In the genomic region with DNA sequence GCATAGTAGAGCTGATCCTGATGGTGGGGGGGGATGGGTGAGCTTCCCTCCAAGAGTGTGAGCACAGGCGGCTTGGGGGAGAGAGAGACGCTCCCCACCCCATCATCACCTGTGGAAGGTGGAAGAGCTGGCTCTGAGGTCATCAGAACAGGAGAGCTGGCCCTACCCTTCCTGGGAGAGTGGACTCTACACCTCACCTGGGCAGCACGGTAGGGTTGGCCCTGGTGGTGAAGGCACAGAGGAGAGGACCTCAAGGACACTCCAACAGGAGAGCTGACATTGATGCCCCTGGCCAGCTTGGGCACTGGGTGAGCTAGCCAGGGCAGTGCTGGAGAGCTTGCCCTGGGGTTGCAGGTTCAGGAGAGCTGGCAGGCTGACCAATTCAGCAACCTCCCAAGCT, we compare ENCODE assay signal across 21 mouse cellular contexts. TPM values are rescaled to one million over a fixed set of nuclear protein-coding genes. Genes with fewer than 3 reads are reported as not detected.
DNase-seq lines count a peak whose midpoint lies in the region; ATAC-seq and TF ChIP-seq lines count a peak whose summit lies in the region.
"Had no signal": no experiment of that assay in that cellular context is flagged by ENCODE, and none has a peak within 500 bp of the region (broad histone marks: within the 10 kb centered on the region; RNA-seq: fewer than 3 reads in every experiment).

No protein-coding gene starts in this region.

- H3K27ac ChIP-seq in heart, embryonic 13.5 days (replicated peaks) = no peak overlapping the region
- H3K27ac ChIP-seq in liver, embryonic 11.5 days (ENCODE audit: low read depth, low read length) = no peak overlapping the region
- no peak overlapping the region for H3K27ac ChIP-seq in liver, embryonic 14.5 days
- H3K27ac ChIP-seq in stomach, embryonic 16.5 days (ENCODE audit: low read length) = no peak overlapping the region
- H3K27ac ChIP-seq: embryonic facial prominence, embryonic 12.5 days; forebrain, embryonic 12.5 days; midbrain, embryonic 13.5 days had no signal

- H3K36me3 ChIP-seq in heart, embryonic 13.5 days = peaks cover 46% of the 10 kb centered on the region
- H3K36me3 ChIP-seq in liver, embryonic 11.5 days (ENCODE audit: control insufficient read depth, insufficient read depth, low read length) = peaks cover 20% of the 10 kb centered on the region; the same call in 1 of the 2 replicates
- H3K36me3 ChIP-seq in liver, embryonic 14.5 days (replicated peaks; ENCODE audit: control insufficient read depth, insufficient read depth, low read depth) = peaks cover 14% of the 10 kb centered on the region
- H3K36me3 ChIP-seq in stomach, embryonic 16.5 days (ENCODE audit: control insufficient read depth, insufficient read depth, low read length) = peaks cover 27% of the 10 kb centered on the region

- WGBS in heart, embryonic 13.5 days = 88% methylated on average over 3 of the region's 3 CpGs
- WGBS in liver, embryonic 11.5 days = 81% methylated on average over 3 of the region's 3 CpGs
- WGBS in liver, embryonic 14.5 days (ENCODE audit: insufficient replicate concordance) = 83% methylated on average over 3 of the region's 3 CpGs
- WGBS in stomach, embryonic 16.5 days = 87% methylated on average over 3 of the region's 3 CpGs

- H3K9me3 ChIP-seq in heart, embryonic 13.5 days = no peaks in the 10 kb centered on the region
- H3K9me3 ChIP-seq in liver, embryonic 11.5 days (ENCODE audit: control insufficient read depth, low read length) = no peaks in the 10 kb centered on the region
- no peaks in the 10 kb centered on the region for H3K9me3 ChIP-seq in liver, embryonic 14.5 days (ENCODE audit: control insufficient read depth, low read length)
- H3K9me3 ChIP-seq in stomach, embryonic 16.5 days (replicated peaks; ENCODE audit: control insufficient read depth, low read length) = no peaks in the 10 kb centered on the region
- H3K9me3 ChIP-seq: embryonic facial prominence, embryonic 12.5 days; forebrain, embryonic 12.5 days; midbrain, embryonic 13.5 days had no signal

- peaks cover 17% of the 10 kb centered on the region; the same call in 1 of the 2 replicates for H3K4me1 ChIP-seq in heart, embryonic 13.5 days
- H3K4me1 ChIP-seq in liver, embryonic 11.5 days (replicated peaks; ENCODE audit: control insufficient read depth, insufficient read depth, low read length) = peaks cover 8% of the 10 kb centered on the region
- H3K4me1 ChIP-seq in liver, embryonic 14.5 days (replicated peaks; ENCODE audit: control insufficient read depth in 2 of 2, insufficient read depth in 2 of 2, low read length in 1 of 2) = peaks cover 0 to 13% of the 10 kb centered on the region in 2 experiments; a peak in 2 of 4 replicates
- no peaks in the 10 kb centered on the region; the same call in 1 of the 2 replicates for H3K4me1 ChIP-seq in stomach, embryonic 16.5 days (ENCODE audit: control insufficient read depth, insufficient read depth, low read length)
- H3K4me1 ChIP-seq: forebrain, embryonic 12.5 days; midbrain, embryonic 13.5 days had no signal

- TF ChIP-seq EP300 in liver, embryonic 14.5 days (IDR thresholded peaks at IDR 0.05; ENCODE audit: low read depth) = no peak

- DNase-seq in heart, adult 9 months (ENCODE audit: low spot score in 2 of 2) = no peak
- DNase-seq in liver, embryonic 11.5 days (ENCODE audit: low spot score) = no peak
- DNase-seq in liver = no peak
- DNase-seq in liver, embryonic 14.5 days (ENCODE audit: low read depth in 3 of 3, low spot score in 3 of 3) = no peak
- DNase-seq in gastrocnemius, postnatal 25 days = no peak
- no peak for DNase-seq in testis, postnatal 14 days (ENCODE audit: low spot score)
- DNase-seq: adrenal gland, adult 2 months; cerebellum, adult 11 months; cerebellum, postnatal 10 days; heart, postnatal 4 days; kidney, adult 9 months; kidney, postnatal 14 days; left cerebral cortex, postnatal 4 days; lung, postnatal 10 days; thymus, postnatal 14 days had no signal

- H3K4me2 ChIP-seq in heart, embryonic 13.5 days = no peak overlapping the region
- H3K4me2 ChIP-seq in liver, embryonic 11.5 days = no peak overlapping the region
- H3K4me2 ChIP-seq in liver, embryonic 14.5 days (ENCODE audit: low read depth) = no peak overlapping the region
- H3K4me2 ChIP-seq in stomach, embryonic 16.5 days (ENCODE audit: low read depth, low read length) = no peak overlapping the region
- H3K4me2 ChIP-seq: embryonic facial prominence, embryonic 12.5 days; forebrain, embryonic 12.5 days; midbrain, embryonic 13.5 days had no signal

- no peak for TF ChIP-seq CTCF in liver, embryonic 14.5 days (IDR thresholded peaks at IDR 0.05; ENCODE audit: low read depth)

- H3K27me3 ChIP-seq in heart, embryonic 13.5 days (replicated peaks) = no peaks in the 10 kb centered on the region
- no peaks in the 10 kb centered on the region for H3K27me3 ChIP-seq in liver, embryonic 11.5 days (replicated peaks; ENCODE audit: control insufficient read depth, insufficient read depth, low read length)
- H3K27me3 ChIP-seq in liver, embryonic 14.5 days (ENCODE audit: control insufficient read depth, insufficient read depth, low read length) = no peaks in the 10 kb centered on the region
- H3K27me3 ChIP-seq in stomach, embryonic 16.5 days (ENCODE audit: control insufficient read depth, insufficient read depth, low read length) = no peaks in the 10 kb centered on the region
- H3K27me3 ChIP-seq: embryonic facial prominence, embryonic 12.5 days; forebrain, embryonic 12.5 days; midbrain, embryonic 13.5 days had no signal

- ATAC-seq in heart, embryonic 13.5 days (ENCODE audit: extremely low read depth, insufficient number of reproducible peaks, low FRiP score, low TSS enrichment) = peak; percentile 49
- peak; percentile 27; the same call in 1 of the 2 replicates for ATAC-seq in liver, embryonic 11.5 days (replicated peaks; ENCODE audit: low FRiP score)
- peak; percentile 31; the same call in 1 of the 2 replicates for ATAC-seq in liver, embryonic 14.5 days (ENCODE audit: insufficient read depth)
- ATAC-seq in stomach, embryonic 16.5 days (ENCODE audit: insufficient read depth, low FRiP score) = 0 out of 2 replicates have a peak, but pooled peaks have one; percentile 17
- ATAC-seq: inflammation-experienced regulatory T-cells, adult 6 months; midbrain, embryonic 13.5 days had no signal

- H3K9ac ChIP-seq in heart, embryonic 13.5 days = no peak overlapping the region
- H3K9ac ChIP-seq in liver, embryonic 11.5 days (ENCODE audit: low read depth, low read length) = no peak overlapping the region
- no peak overlapping the region for H3K9ac ChIP-seq in liver, embryonic 14.5 days (replicated peaks)
- H3K9ac ChIP-seq in stomach, embryonic 16.5 days (ENCODE audit: low read length) = no peak overlapping the region
- H3K9ac ChIP-seq: embryonic facial prominence, embryonic 12.5 days; forebrain, embryonic 12.5 days; midbrain, embryonic 13.5 days had no signal

- H3K4me3 ChIP-seq in heart, embryonic 13.5 days = no peak overlapping the region
- H3K4me3 ChIP-seq in liver, embryonic 11.5 days (ENCODE audit: low read depth, low read length) = no peak overlapping the region
- no peak overlapping the region for H3K4me3 ChIP-seq in liver, embryonic 14.5 days (ENCODE audit: insufficient read depth in 1 of 2, low read depth in 2 of 2, low read length in 2 of 2)
- H3K4me3 ChIP-seq in stomach, embryonic 16.5 days (replicated peaks; ENCODE audit: low read length) = no peak overlapping the region
- H3K4me3 ChIP-seq: embryonic facial prominence, embryonic 12.5 days; forebrain, embryonic 12.5 days; midbrain, embryonic 13.5 days had no signal

RNA-seq across cellular contexts. Expression of a gene that starts 31.1 kb away (rescaled TPM):
- polyA plus RNA-seq in heart, embryonic 13.5 days (2015; fragmentation: Nextera tagmentation; extraction: Ambion mirVana) = 9.9 and 10.3 TPM in 2 replicates
- polyA plus RNA-seq in liver, embryonic 11.5 days (2014; fragmentation: Nextera tagmentation; extraction: Ambion mirVana) = 11.9 and 12.6 TPM in 2 replicates
- polyA plus RNA-seq in liver, embryonic 14.5 days (2012; rRNA removed) = 4.8 and 5.1 TPM in 2 replicates
- 5.4 and 6.4 TPM in 2 replicates for polyA plus RNA-seq in liver, embryonic 14.5 days (2014; fragmentation: Nextera tagmentation; extraction: Ambion mirVana)
- 11.6 and 12.4 TPM in 2 replicates for polyA plus RNA-seq in stomach, embryonic 16.5 days (2015; fragmentation: Nextera tagmentation; extraction: Ambion mirVana)
- total RNA-seq in gastrocnemius, postnatal 25 days (2021) = 1 to 10 TPM; 8.2 to 9.0 TPM
